Mouse (Mus musculus): ENCODE data around the gene Tnfrsf11a. TPM values are rescaled to one million over a fixed set of nuclear protein-coding genes. Genes with fewer than 3 reads are reported as not detected.

Gene Tnfrsf11a
- polyA plus RNA-seq, 1 experiment from 2014 or later = 1.6 TPM

GRCm38 (mm10) chr1:105842950-105843349, 62.4 kb downstream of the Tnfrsf11a start:
- Histone ChIP-seq H3K27me3 (peaks cover 16% of the 10 kb centered on the region), H3K9ac (no peak overlapping the region), H3K4me2 (replicated peaks) (peak overlapping the region; percentile 30), H3K27ac (replicated peaks) (no peak overlapping the region), H3K4me1 (peaks cover 18% of the 10 kb centered on the region), H3K9me3 (replicated peaks) (no peaks in the 10 kb centered on the region), H3K36me3 (no peaks in the 10 kb centered on the region), H3K4me3 (replicated peaks) (peak overlapping the region; percentile 8; the same call in 1 of the 2 replicates)
- ATAC-seq (ENCODE audit: insufficient number of reproducible peaks, low FRiP score, low TSS enrichment, low read depth) = no peak
- 14% methylated on average over 10 of the region's 10 CpGs for WGBS

GRCm38 (mm10) chr1:105843386-105843785, 62.9 kb downstream of the Tnfrsf11a start:
- H3K4me3 ChIP-seq (replicated peaks) = peak overlapping the region; percentile 8
- H3K4me2 ChIP-seq (replicated peaks) = peak overlapping the region; percentile 30
- WGBS = 1% methylated on average over 12 of the region's 12 CpGs
- ATAC-seq (ENCODE audit: insufficient number of reproducible peaks, low FRiP score, low TSS enrichment, low read depth) = no peak
- H3K4me1 ChIP-seq = peaks cover 18% of the 10 kb centered on the region
- no peaks in the 10 kb centered on the region for H3K9me3 ChIP-seq (replicated peaks)
- no peaks in the 10 kb centered on the region for H3K36me3 ChIP-seq
- H3K27ac ChIP-seq (replicated peaks) = no peak overlapping the region
- peaks cover 16% of the 10 kb centered on the region for H3K27me3 ChIP-seq
- H3K9ac ChIP-seq = no peak overlapping the region

GRCm38 (mm10) chr1:105843856-105844255, 63.3 kb downstream of the Tnfrsf11a start:
- no peak for ATAC-seq (ENCODE audit: insufficient number of reproducible peaks, low FRiP score, low TSS enrichment, low read depth)
- H3K9me3 ChIP-seq (replicated peaks) = no peaks in the 10 kb centered on the region
- WGBS = 9% methylated on average over 2 of the region's 2 CpGs
- H3K36me3 ChIP-seq = no peaks in the 10 kb centered on the region
- H3K27me3 ChIP-seq = peaks cover 16% of the 10 kb centered on the region
- H3K4me2 ChIP-seq (replicated peaks) = peak overlapping the region; percentile 30; the same call in 1 of the 2 replicates
- H3K9ac ChIP-seq = no peak overlapping the region
- no peak overlapping the region for H3K4me3 ChIP-seq (replicated peaks)
- H3K4me1 ChIP-seq = peaks cover 18% of the 10 kb centered on the region
- no peak overlapping the region for H3K27ac ChIP-seq (replicated peaks)

GRCm38 (mm10) chr1:105844341-105845006, 64.0 kb downstream of the Tnfrsf11a start:
- Histone ChIP-seq H3K4me3 (replicated peaks) (peak overlapping the region; percentile 17), H3K4me1 (peaks cover 18% of the 10 kb centered on the region), H3K36me3 (no peaks in the 10 kb centered on the region), H3K27ac (replicated peaks) (no peak overlapping the region), H3K9me3 (replicated peaks) (no peaks in the 10 kb centered on the region), H3K9ac (no peak overlapping the region), H3K27me3 (peaks cover 16% of the 10 kb centered on the region), H3K4me2 (replicated peaks) (peak overlapping the region; percentile 44)
- WGBS = 5% methylated on average over 28 of the region's 28 CpGs
- no peak for ATAC-seq (ENCODE audit: insufficient number of reproducible peaks, low FRiP score, low TSS enrichment, low read depth)

GRCm38 (mm10) chr1:105846431-105846830, 65.9 kb downstream of the Tnfrsf11a start:
- Histone ChIP-seq H3K9me3 (replicated peaks) (no peaks in the 10 kb centered on the region), H3K36me3 (no peaks in the 10 kb centered on the region), H3K9ac (no peak overlapping the region), H3K27ac (replicated peaks) (no peak overlapping the region), H3K27me3 (peaks cover 16% of the 10 kb centered on the region), H3K4me1 (peaks cover 18% of the 10 kb centered on the region), H3K4me2 (replicated peaks) (no peak overlapping the region), H3K4me3 (replicated peaks) (no peak overlapping the region)
- 49% methylated on average over 2 of the region's 2 CpGs for WGBS
- ATAC-seq (ENCODE audit: insufficient number of reproducible peaks, low FRiP score, low TSS enrichment, low read depth) = no peak

GRCm38 (mm10) chr1:105848806-105849205, 68.3 kb downstream of the Tnfrsf11a start:
- 88% methylated on average over 8 of the region's 8 CpGs for WGBS
- H3K4me3 ChIP-seq (replicated peaks) = no peak overlapping the region
- no peak overlapping the region for H3K4me2 ChIP-seq (replicated peaks)
- H3K36me3 ChIP-seq = no peaks in the 10 kb centered on the region
- H3K4me1 ChIP-seq = peaks cover 10% of the 10 kb centered on the region; the same call in 1 of the 2 replicates
- no peaks in the 10 kb centered on the region for H3K9me3 ChIP-seq (replicated peaks)
- H3K9ac ChIP-seq = no peak overlapping the region
- ATAC-seq (ENCODE audit: insufficient number of reproducible peaks, low FRiP score, low TSS enrichment, low read depth) = no peak
- peaks cover 11% of the 10 kb centered on the region for H3K27me3 ChIP-seq
- H3K27ac ChIP-seq (replicated peaks) = no peak overlapping the region

GRCm38 (mm10) chr1:105851341-105851740, 70.8 kb downstream of the Tnfrsf11a start:
- Histone ChIP-seq H3K4me1 (no peaks in the 10 kb centered on the region), H3K4me3 (replicated peaks) (no peak overlapping the region), H3K27ac (replicated peaks) (no peak overlapping the region), H3K4me2 (replicated peaks) (no peak overlapping the region), H3K36me3 (no peaks in the 10 kb centered on the region), H3K9me3 (replicated peaks) (no peaks in the 10 kb centered on the region), H3K27me3 (no peaks in the 10 kb centered on the region), H3K9ac (no peak overlapping the region)
- 85% methylated on average over 2 of the region's 2 CpGs for WGBS
- no peak for ATAC-seq (ENCODE audit: insufficient number of reproducible peaks, low FRiP score, low TSS enrichment, low read depth)

- H3K4me1 ChIP-seq = 0 out of 2 replicates have a peak, but pooled peaks cover 3% of the 10 kb centered on the region
- H3K4me2 ChIP-seq (replicated peaks) = no peak overlapping the region
- no peaks in the 10 kb centered on the region for H3K27me3 ChIP-seq
- H3K36me3 ChIP-seq = no peaks in the 10 kb centered on the region
- no peak overlapping the region for H3K9ac ChIP-seq
- ATAC-seq (ENCODE audit: insufficient number of reproducible peaks, low FRiP score, low TSS enrichment, low read depth) = no peak
- 90% methylated on average over 2 of the region's 2 CpGs for WGBS
- no peaks in the 10 kb centered on the region for H3K9me3 ChIP-seq (replicated peaks)
- no peak overlapping the region for H3K27ac ChIP-seq (replicated peaks)
- H3K4me3 ChIP-seq (replicated peaks) = no peak overlapping the region
Measured at GRCm38 (mm10) chr1:105859740-105860139, 79.2 kb downstream of the Tnfrsf11a start.

- H3K4me2 ChIP-seq (replicated peaks) = no peak overlapping the region
- WGBS = 80% methylated on average over 6 of the region's 6 CpGs
- no peak overlapping the region for H3K4me3 ChIP-seq (replicated peaks)
- H3K36me3 ChIP-seq = no peaks in the 10 kb centered on the region
- no peaks in the 10 kb centered on the region for H3K27me3 ChIP-seq
- no peak overlapping the region for H3K27ac ChIP-seq (replicated peaks)
- H3K9ac ChIP-seq = no peak overlapping the region
- H3K9me3 ChIP-seq (replicated peaks) = no peaks in the 10 kb centered on the region
- peaks cover 9% of the 10 kb centered on the region; the same call in 1 of the 2 replicates for H3K4me1 ChIP-seq
- no peak for ATAC-seq (ENCODE audit: insufficient number of reproducible peaks, low FRiP score, low TSS enrichment, low read depth)
Measured at GRCm38 (mm10) chr1:105876589-105876988, 96.1 kb downstream of the Tnfrsf11a start.

- Histone ChIP-seq H3K27me3 (no peaks in the 10 kb centered on the region), H3K9ac (no peak overlapping the region), H3K27ac (replicated peaks) (no peak overlapping the region), H3K4me3 (replicated peaks) (no peak overlapping the region), H3K4me2 (replicated peaks) (no peak overlapping the region), H3K4me1 (peaks cover 9% of the 10 kb centered on the region; the same call in 1 of the 2 replicates), H3K9me3 (replicated peaks) (no peaks in the 10 kb centered on the region), H3K36me3 (no peaks in the 10 kb centered on the region)
- ATAC-seq (ENCODE audit: insufficient number of reproducible peaks, low FRiP score, low TSS enrichment, low read depth) = no peak
- WGBS = 72% methylated on average over 5 of the region's 5 CpGs
Measured at GRCm38 (mm10) chr1:105877808-105878207, 97.3 kb downstream of the Tnfrsf11a start.

- H3K4me2 ChIP-seq (replicated peaks) = no peak overlapping the region
- H3K4me3 ChIP-seq (replicated peaks) = no peak overlapping the region
- no peak for ATAC-seq (ENCODE audit: insufficient number of reproducible peaks, low FRiP score, low TSS enrichment, low read depth)
- H3K27ac ChIP-seq (replicated peaks) = no peak overlapping the region
- H3K9me3 ChIP-seq (replicated peaks) = no peaks in the 10 kb centered on the region
- 81% methylated on average over 11 of the region's 11 CpGs for WGBS
- H3K27me3 ChIP-seq = no peaks in the 10 kb centered on the region
- no peak overlapping the region for H3K9ac ChIP-seq
- no peaks in the 10 kb centered on the region for H3K36me3 ChIP-seq
- peaks cover 9% of the 10 kb centered on the region; the same call in 1 of the 2 replicates for H3K4me1 ChIP-seq
Measured at GRCm38 (mm10) chr1:105878416-105878815, 97.9 kb downstream of the Tnfrsf11a start.

Data from embryonic facial prominence, embryonic 15.5 days (tissue).